In the genomic region with DNA sequence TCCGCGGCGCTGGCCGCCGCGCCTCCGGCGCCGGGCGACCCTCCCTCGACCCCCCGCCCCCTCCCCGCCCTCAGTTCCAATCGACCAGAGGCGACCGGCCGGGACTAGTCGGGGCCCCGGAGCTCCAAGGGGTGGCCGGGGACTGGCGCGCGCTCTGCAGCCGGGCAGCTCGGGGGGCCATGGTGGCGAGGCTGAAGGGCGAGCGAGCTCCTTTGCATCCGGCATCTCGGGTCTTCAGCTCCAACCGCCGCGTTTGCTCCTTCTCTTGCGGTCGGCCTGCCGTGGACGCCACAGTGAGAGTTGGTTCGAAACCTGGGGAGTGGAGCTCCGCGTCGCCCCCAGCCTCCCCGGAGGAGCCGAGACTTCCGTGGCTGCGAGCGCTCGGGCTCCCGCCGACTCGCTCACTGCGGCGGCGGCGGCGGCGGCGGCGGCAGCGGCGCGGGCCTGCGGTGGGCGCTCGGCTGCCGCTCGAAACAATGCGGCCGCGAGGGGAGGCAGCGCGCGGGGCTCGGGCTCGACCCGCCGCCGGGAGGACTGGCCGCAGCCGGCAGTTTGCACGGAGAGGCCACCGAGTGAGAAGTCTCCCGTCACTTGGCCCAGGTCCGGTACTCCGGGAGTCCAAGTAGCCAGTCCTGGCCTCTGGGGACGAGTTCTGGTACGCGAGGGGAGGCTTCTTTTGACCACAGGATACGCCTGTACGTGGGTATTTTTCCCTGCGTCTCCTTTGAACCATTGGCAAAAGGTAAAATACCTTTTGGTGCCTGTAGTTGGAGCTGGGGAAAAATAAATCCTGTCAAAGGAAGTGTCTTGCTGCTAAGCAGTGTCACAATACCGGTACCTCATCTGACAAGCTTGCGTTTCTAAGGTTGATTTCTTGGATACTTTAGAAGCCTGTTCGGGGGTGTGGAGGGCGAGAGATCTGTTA, we compare ENCODE assay signal across 8 mouse cellular contexts. TPM values are rescaled to one million over a fixed set of nuclear protein-coding genes. Genes with fewer than 3 reads are reported as not detected.
A peak's percentile ranks its signal among the peaks of the same experiment; 100 is the strongest.
DNase-seq lines count a peak whose midpoint lies in the region; ATAC-seq and TF ChIP-seq lines count a peak whose summit lies in the region.

No protein-coding gene starts in this region.

- H3K4me3 ChIP-seq in ES-E14 (ENCODE audit: insufficient read depth in 1 of 2, low read depth in 1 of 2, low read length in 2 of 2, poor library complexity in 1 of 2, severe bottlenecking in 1 of 2) = peak overlapping the region; percentile 62 to 84
- peak overlapping the region; percentile 82 for H3K4me3 ChIP-seq in forebrain, embryonic 14.5 days (ENCODE audit: low read depth, low read length)
- H3K4me3 ChIP-seq in lung, postnatal 0 days (ENCODE audit: low read depth, low read length) = peak overlapping the region; percentile 70

- DNase-seq in ES-E14 (ENCODE audit: low read depth, low spot score) = no peak
- peak; percentile 73 for DNase-seq in forebrain, embryonic 14.5 days (ENCODE audit: low spot score)
- DNase-seq in heart, postnatal 10 days = peak; percentile 58 to 63
- peak; percentile 15 to 34 for DNase-seq in layer of hippocampus, adult 8-10 months (ENCODE audit: low spot score in 2 of 2)
- peak; percentile 38 for DNase-seq in lung, postnatal 0 days (ENCODE audit: low spot score)
- peak; percentile 29 for DNase-seq in retina, postnatal 7 days (ENCODE audit: low read depth, low spot score)

- H3K36me3 ChIP-seq in ES-E14 (ENCODE audit: control insufficient read depth, insufficient read depth, low read length, poor library complexity, severe bottlenecking) = no peaks in the 10 kb centered on the region
- H3K36me3 ChIP-seq in forebrain, embryonic 14.5 days (ENCODE audit: control insufficient read depth, insufficient read depth, low read length) = no peaks in the 10 kb centered on the region
- H3K36me3 ChIP-seq in lung, postnatal 0 days (ENCODE audit: insufficient read depth, low read length) = no peaks in the 10 kb centered on the region

- peak overlapping the region; percentile 73 for H3K4me2 ChIP-seq in forebrain, embryonic 14.5 days (ENCODE audit: low read length)
- H3K4me2 ChIP-seq in lung, postnatal 0 days (replicated peaks; ENCODE audit: low read depth, low read length) = peak overlapping the region; percentile 97

- intact Hi-C loops in heart, postnatal 10 days (cut with DNase I) = loop anchor here (5.0 kb wide), 1 partner anchor 478 kb away; no protein-coding TSS in a partner anchor

- H3K9me3 ChIP-seq in ES-E14 (ENCODE audit: control insufficient read depth, insufficient read depth, low read depth, low read length) = no peaks in the 10 kb centered on the region
- no peaks in the 10 kb centered on the region for H3K9me3 ChIP-seq in forebrain, embryonic 14.5 days (replicated peaks; ENCODE audit: control insufficient read depth, low read length)
- H3K9me3 ChIP-seq in lung, postnatal 0 days (ENCODE audit: low read length) = no peaks in the 10 kb centered on the region

- peak; percentile 7 for ATAC-seq in cerebellum, adult (ENCODE audit: insufficient number of reproducible peaks, low FRiP score, low TSS enrichment)
- peak; percentile 40 for ATAC-seq in forebrain, embryonic 14.5 days
- peak; percentile 11; the same call in 1 of the 2 replicates for ATAC-seq in lung, postnatal 0 days
- no peak for ATAC-seq in activated CD4-positive, CD25-positive, alpha-beta regulatory T cell, adult 4 months

- TF ChIP-seq EP300 in lung, postnatal 0 days (IDR thresholded peaks at IDR 0.05) = no peak

- TF ChIP-seq CTCF in lung, postnatal 0 days (IDR thresholded peaks at IDR 0.05) = peak; percentile 4; the same call in 1 of the 2 replicates

- in situ Hi-C loops in ES-E14 (cut with MboI; ENCODE audit: low sequenced_read_pairs in 2 of 2, unreplicated experiment in 2 of 2) = no loop called here

- WGBS in forebrain, embryonic 14.5 days = under 1% methylated on average over 71 of the region's 94 CpGs
- WGBS in lung, postnatal 0 days = under 1% methylated on average over 62 of the region's 94 CpGs

- no peaks in the 10 kb centered on the region for H3K27me3 ChIP-seq in forebrain, embryonic 14.5 days (replicated peaks; ENCODE audit: control insufficient read depth, insufficient read depth, low read length)
- 0 out of 2 replicates have a peak, but pooled peaks cover 4% of the 10 kb centered on the region for H3K27me3 ChIP-seq in lung, postnatal 0 days (replicated peaks; ENCODE audit: insufficient read depth, low read length)

- no peak overlapping the region for H3K27ac ChIP-seq in ES-E14 (ENCODE audit: insufficient read depth, low read depth, low read length, poor library complexity, severe bottlenecking)
- H3K27ac ChIP-seq in forebrain, embryonic 14.5 days (ENCODE audit: low read depth, low read length) = peak overlapping the region; percentile 97
- peak overlapping the region; percentile 55 for H3K27ac ChIP-seq in lung, postnatal 0 days (ENCODE audit: low read length)

- H3K9ac ChIP-seq in ES-E14 (ENCODE audit: insufficient read depth, low read depth, low read length, poor library complexity, severe bottlenecking) = peak overlapping the region; percentile 76
- peak overlapping the region; percentile 82 for H3K9ac ChIP-seq in forebrain, embryonic 14.5 days (ENCODE audit: low read length)
- peak overlapping the region; percentile 56 for H3K9ac ChIP-seq in lung, postnatal 0 days (replicated peaks; ENCODE audit: low read depth)

- H3K4me1 ChIP-seq in ES-E14 (ENCODE audit: control insufficient read depth in 2 of 2, insufficient read depth in 2 of 2, low read length in 2 of 2, poor library complexity in 1 of 2) = no peaks in the 10 kb centered on the region; a peak in 1 of 4 replicates
- H3K4me1 ChIP-seq in forebrain, embryonic 14.5 days (ENCODE audit: control insufficient read depth, insufficient read depth, low read length) = no peaks in the 10 kb centered on the region
- H3K4me1 ChIP-seq in lung, postnatal 0 days (ENCODE audit: insufficient read depth, low read depth, low read length) = no peaks in the 10 kb centered on the region

TF ChIP-seq in ES-E14, 5 proteins besides CTCF, POLR2A, EP300 and RAD21:
- TF ChIP-seq MAFK (IDR thresholded peaks at IDR 0.05; ENCODE audit: insufficient read depth, low read depth, low read length) = no peak
- no peak for TF ChIP-seq HCFC1 (IDR thresholded peaks at IDR 0.05; ENCODE audit: borderline replicate concordance, insufficient read depth, low read length)
- TF ChIP-seq ZNF384 (IDR thresholded peaks at IDR 0.05; ENCODE audit: low read depth, low read length) = no peak
- TF ChIP-seq ZC3H11A (IDR thresholded peaks at IDR 0.05; ENCODE audit: borderline replicate concordance, low read depth, low read length) = no peak
- TF ChIP-seq CHD2 (IDR thresholded peaks at IDR 0.05; ENCODE audit: low read depth, low read length) = no peak

RNA-seq across cellular contexts. Expression of gene Epha7, which starts 0.9 kb away (rescaled TPM):
- total RNA-seq in ES-E14 (2012; rRNA removed) = 4.4 and 4.8 TPM in 2 replicates
- 26.4 and 43.8 TPM in 2 replicates for polyA plus RNA-seq in forebrain, embryonic 14.5 days (2014; fragmentation: Nextera tagmentation; extraction: Ambion mirVana)
- 10 to 100 TPM in 1 of 2 experiments, 1 to 10 TPM in 1; 7.1 to 11.0 TPM for total RNA-seq in heart, postnatal 10 days (2021)
- total RNA-seq in layer of hippocampus, adult 8-10 months (2022) = 100 to 1,000 TPM; 158 to 195 (median 166) TPM
- 5.4 and 7.6 TPM in 2 replicates for polyA plus RNA-seq in lung, postnatal 0 days (2015; fragmentation: Nextera tagmentation; extraction: Ambion mirVana)
- under 1 TPM in 1 of 2 experiments, not detected in 1; 0.22 TPM for polyA plus RNA-seq in activated CD4-positive, CD25-positive, alpha-beta regulatory T cell, adult 4 months (2017; shearing (Covaris generic))

Comparison
In these comparisons a context has a peak if more than half of its experiments do, and no peak if none do; other contexts are left out.
1. RNA of gene Epha7, which starts 0.9 kb away (total RNA-seq): 158 to 195 TPM in layer of hippocampus, adult 8-10 months; 7.1 to 11.0 TPM in heart, postnatal 10 days and 4.4 to 4.8 TPM in ES-E14; every median in the first group is over 10 times any median in the second.
2. Peak in every context shown above with its lines, with median percentiles within 50 percentile points of each other: H3K4me3 ChIP-seq and H3K9ac ChIP-seq.